Mouse (Mus musculus): ENCODE measurements at regions not wholly inside any gene's neighbourhood (a gene's known extent, or its start where the extent isn't known, plus 50 kb on each side); places are given as distances from the start of the nearest gene placed in this dataset.

- WGBS (ENCODE audit: insufficient replicate concordance), result 76% methylated on average over 1 of the region's 1 CpGs
- no peak for ATAC-seq (ENCODE audit: low read depth)
- Histone ChIP-seq H3K9ac (ENCODE audit: low read depth, low read length) (no peak overlapping the region), H3K4me3 (ENCODE audit: low read depth, low read length) (no peak overlapping the region), H3K27me3 (ENCODE audit: control insufficient read depth, insufficient read depth, low read depth, low read length) (no peaks in the 10 kb centered on the region), H3K4me1 (ENCODE audit: control insufficient read depth, low read depth, low read length) (no peaks in the 10 kb centered on the region), H3K36me3 (ENCODE audit: control insufficient read depth, insufficient read depth) (no peaks in the 10 kb centered on the region), H3K27ac (ENCODE audit: low read length) (no peak overlapping the region), H3K9me3 (replicated peaks; ENCODE audit: control insufficient read depth, low read length) (no peaks in the 10 kb centered on the region), H3K4me2 (ENCODE audit: low read depth, low read length) (no peak overlapping the region)
These were observed 78.3 kb upstream of the Zc3h12c start for GRCm38 (mm10) chr9:52246712-52247111.

- Histone ChIP-seq H3K36me3 (ENCODE audit: control insufficient read depth, insufficient read depth) (no peaks in the 10 kb centered on the region), H3K27ac (ENCODE audit: low read length) (no peak overlapping the region), H3K9me3 (replicated peaks; ENCODE audit: control insufficient read depth, low read length) (no peaks in the 10 kb centered on the region), H3K4me1 (ENCODE audit: control insufficient read depth, low read depth, low read length) (no peaks in the 10 kb centered on the region), H3K4me2 (ENCODE audit: low read depth, low read length) (no peak overlapping the region), H3K27me3 (ENCODE audit: control insufficient read depth, insufficient read depth, low read depth, low read length) (no peaks in the 10 kb centered on the region), H3K4me3 (ENCODE audit: low read depth, low read length) (no peak overlapping the region), H3K9ac (ENCODE audit: low read depth, low read length) (no peak overlapping the region)
- no peak for ATAC-seq (ENCODE audit: low read depth)
- 45% methylated on average over 12 of the region's 12 CpGs for WGBS (ENCODE audit: insufficient replicate concordance)
These were observed 75.7 kb upstream of the Zc3h12c start for GRCm38 (mm10) chr9:52244081-52244480.

- Histone ChIP-seq H3K36me3 (ENCODE audit: control insufficient read depth, insufficient read depth) (no peaks in the 10 kb centered on the region), H3K4me1 (ENCODE audit: control insufficient read depth, low read depth, low read length) (no peaks in the 10 kb centered on the region), H3K27ac (ENCODE audit: low read length) (no peak overlapping the region), H3K9ac (ENCODE audit: low read depth, low read length) (no peak overlapping the region), H3K9me3 (replicated peaks; ENCODE audit: control insufficient read depth, low read length) (no peaks in the 10 kb centered on the region), H3K4me3 (ENCODE audit: low read depth, low read length) (no peak overlapping the region), H3K27me3 (ENCODE audit: control insufficient read depth, insufficient read depth, low read depth, low read length) (no peaks in the 10 kb centered on the region), H3K4me2 (ENCODE audit: low read depth, low read length) (no peak overlapping the region)
- WGBS (ENCODE audit: insufficient replicate concordance), result 31% methylated on average over 2 of the region's 2 CpGs
- ATAC-seq (ENCODE audit: low read depth), result no peak
These were observed 74.7 kb upstream of the Zc3h12c start for GRCm38 (mm10) chr9:52243032-52243431.

- Histone ChIP-seq H3K4me2 (ENCODE audit: low read depth, low read length) (no peak overlapping the region), H3K27ac (ENCODE audit: low read length) (no peak overlapping the region), H3K9me3 (replicated peaks; ENCODE audit: control insufficient read depth, low read length) (no peaks in the 10 kb centered on the region), H3K4me3 (ENCODE audit: low read depth, low read length) (no peak overlapping the region), H3K4me1 (ENCODE audit: control insufficient read depth, low read depth, low read length) (no peaks in the 10 kb centered on the region), H3K27me3 (ENCODE audit: control insufficient read depth, insufficient read depth, low read depth, low read length) (no peaks in the 10 kb centered on the region), H3K9ac (ENCODE audit: low read depth, low read length) (no peak overlapping the region), H3K36me3 (ENCODE audit: control insufficient read depth, insufficient read depth) (no peaks in the 10 kb centered on the region)
- ATAC-seq (ENCODE audit: low read depth), result no peak
- WGBS (ENCODE audit: insufficient replicate concordance), result 63% methylated on average over 4 of the region's 4 CpGs
These were observed 73.2 kb upstream of the Zc3h12c start for GRCm38 (mm10) chr9:52241577-52241976.

GRCm38 (mm10) chr9:52240585-52241320 lies 72.4 kb upstream of the Zc3h12c start:
- Histone ChIP-seq H3K36me3 (ENCODE audit: control insufficient read depth, insufficient read depth) (no peaks in the 10 kb centered on the region), H3K27ac (ENCODE audit: low read length) (no peak overlapping the region), H3K27me3 (ENCODE audit: control insufficient read depth, insufficient read depth, low read depth, low read length) (no peaks in the 10 kb centered on the region), H3K9ac (ENCODE audit: low read depth, low read length) (no peak overlapping the region), H3K4me3 (ENCODE audit: low read depth, low read length) (no peak overlapping the region), H3K4me1 (ENCODE audit: control insufficient read depth, low read depth, low read length) (no peaks in the 10 kb centered on the region), H3K9me3 (replicated peaks; ENCODE audit: control insufficient read depth, low read length) (no peaks in the 10 kb centered on the region), H3K4me2 (ENCODE audit: low read depth, low read length) (no peak overlapping the region)
- ATAC-seq (ENCODE audit: low read depth), result no peak
- 58% methylated on average over 12 of the region's 12 CpGs for WGBS (ENCODE audit: insufficient replicate concordance)

- WGBS (ENCODE audit: insufficient replicate concordance), result 36% methylated on average over 9 of the region's 9 CpGs
- Histone ChIP-seq H3K4me3 (ENCODE audit: low read depth, low read length) (no peak overlapping the region), H3K36me3 (ENCODE audit: control insufficient read depth, insufficient read depth) (no peaks in the 10 kb centered on the region)
These were observed 66.4 kb upstream of the Zc3h12c start for GRCm38 (mm10) chr9:52234775-52235174.

GRCm38 (mm10) chr9:52229589-52229988 lies 61.2 kb upstream of the Zc3h12c start:
- 22% methylated on average over 9 of the region's 9 CpGs for WGBS (ENCODE audit: insufficient replicate concordance)
- no peaks in the 10 kb centered on the region for H3K9me3 ChIP-seq (replicated peaks; ENCODE audit: control insufficient read depth, low read length)
- no peak overlapping the region for H3K27ac ChIP-seq (ENCODE audit: low read length)
- no peak overlapping the region for H3K9ac ChIP-seq (ENCODE audit: low read depth, low read length)
- no peaks in the 10 kb centered on the region for H3K27me3 ChIP-seq (ENCODE audit: control insufficient read depth, insufficient read depth, low read depth, low read length)
- no peak overlapping the region for H3K4me3 ChIP-seq (ENCODE audit: low read depth, low read length)
- H3K36me3 ChIP-seq (ENCODE audit: control insufficient read depth, insufficient read depth), result no peaks in the 10 kb centered on the region
- H3K4me2 ChIP-seq (ENCODE audit: low read depth, low read length), result no peak overlapping the region
- H3K4me1 ChIP-seq (ENCODE audit: control insufficient read depth, low read depth, low read length), result no peaks in the 10 kb centered on the region
- ATAC-seq (ENCODE audit: low read depth), result no peak

More at GRCm38 (mm10) chr9:52234775-52235174, 66.4 kb upstream of the Zc3h12c start:
- Histone ChIP-seq H3K4me1 (ENCODE audit: control insufficient read depth, low read depth, low read length) (no peaks in the 10 kb centered on the region), H3K4me2 (ENCODE audit: low read depth, low read length) (no peak overlapping the region), H3K27me3 (ENCODE audit: control insufficient read depth, insufficient read depth, low read depth, low read length) (no peaks in the 10 kb centered on the region), H3K9ac (ENCODE audit: low read depth, low read length) (no peak overlapping the region), H3K27ac (ENCODE audit: low read length) (no peak overlapping the region), H3K9me3 (replicated peaks; ENCODE audit: control insufficient read depth, low read length) (no peaks in the 10 kb centered on the region)
- ATAC-seq (ENCODE audit: low read depth), result no peak

GRCm38 (mm10) chr9:52225646-52226045 lies 57.3 kb upstream of the Zc3h12c start:
- H3K27ac ChIP-seq (ENCODE audit: low read length), result no peak overlapping the region
- H3K4me3 ChIP-seq (ENCODE audit: low read depth, low read length), result no peak overlapping the region
- H3K9me3 ChIP-seq (replicated peaks; ENCODE audit: control insufficient read depth, low read length), result no peaks in the 10 kb centered on the region
- H3K9ac ChIP-seq (ENCODE audit: low read depth, low read length), result no peak overlapping the region
- no peaks in the 10 kb centered on the region for H3K36me3 ChIP-seq (ENCODE audit: control insufficient read depth, insufficient read depth)
- H3K4me2 ChIP-seq (ENCODE audit: low read depth, low read length), result no peak overlapping the region
- no peak for ATAC-seq (ENCODE audit: low read depth)
- WGBS (ENCODE audit: insufficient replicate concordance), result 54% methylated on average over 3 of the region's 3 CpGs
- no peaks in the 10 kb centered on the region for H3K4me1 ChIP-seq (ENCODE audit: control insufficient read depth, low read depth, low read length)
- no peaks in the 10 kb centered on the region for H3K27me3 ChIP-seq (ENCODE audit: control insufficient read depth, insufficient read depth, low read depth, low read length)

- no peaks in the 10 kb centered on the region for H3K9me3 ChIP-seq (replicated peaks; ENCODE audit: control insufficient read depth, low read length)
- H3K36me3 ChIP-seq (ENCODE audit: control insufficient read depth, insufficient read depth), result no peaks in the 10 kb centered on the region
- no peak overlapping the region for H3K4me3 ChIP-seq (ENCODE audit: low read depth, low read length)
- WGBS (ENCODE audit: insufficient replicate concordance), result 55% methylated on average over 7 of the region's 7 CpGs
- no peak overlapping the region for H3K27ac ChIP-seq (ENCODE audit: low read length)
- H3K4me2 ChIP-seq (ENCODE audit: low read depth, low read length), result no peak overlapping the region
- no peak overlapping the region for H3K9ac ChIP-seq (ENCODE audit: low read depth, low read length)
- H3K27me3 ChIP-seq (ENCODE audit: control insufficient read depth, insufficient read depth, low read depth, low read length), result no peaks in the 10 kb centered on the region
- H3K4me1 ChIP-seq (ENCODE audit: control insufficient read depth, low read depth, low read length), result no peaks in the 10 kb centered on the region
- ATAC-seq (ENCODE audit: low read depth), result no peak
These were observed 55.2 kb upstream of the Zc3h12c start for GRCm38 (mm10) chr9:52223509-52224113.
